Mouse (Mus musculus) hindbrain, embryonic 14.5 days (tissue): Measurements from ENCODE around the gene Trappc2l. TPM values are rescaled to one million over a fixed set of nuclear protein-coding genes. Genes with fewer than 3 reads are reported as not detected.
"Not testable (repeated sequence)": the region's sequence is repeated elsewhere in the genome, so short reads cannot be mapped to it uniquely, and the experiment has no call there.

ENCODE experiments used
- ATAC-seq: fragments of 200-750 bp; cut with Nextera tagmentation; 2 replicates; pipeline ENCODE4 v1.8.0; 2017; ENCODE audit warnings: moderate number of reproducible peaks, mild to moderate bottlenecking, moderate TSS enrichment, moderate library complexity; ENCODE audit not compliant: low FRiP score
- DNase-seq: peaks from one replicate; pipeline ENCODE4 v3.0.0-alpha.2; 2015; ENCODE audit warnings: low spot score
- H3K27ac ChIP-seq: fragments of 300-500 bp; sonication (generic); 2 replicates; pipeline ENCODE4 v1.5.1; 2014; ENCODE audit warnings: mild to moderate bottlenecking, moderate library complexity
- H3K27me3 ChIP-seq: fragments of 300-500 bp; sonication (generic); 2 replicates; pipeline ENCODE4 v1.6.1; 2014; ENCODE audit warnings: mild to moderate bottlenecking, low read length, mixed read lengths; ENCODE audit not compliant: control insufficient read depth, insufficient read depth
- H3K36me3 ChIP-seq: fragments of 300-500 bp; sonication (generic); replicated peaks from 2 replicates; pipeline ENCODE4 v1.6.1; 2014; ENCODE audit not compliant: control insufficient read depth, insufficient read depth
- H3K4me1 ChIP-seq: fragments of 300-500 bp; sonication (generic); replicated peaks from 2 replicates; pipeline ENCODE4 v1.6.1; 2014; ENCODE audit warnings: antibody characterized with exemption, low read length, mixed read lengths; ENCODE audit not compliant: control insufficient read depth, insufficient read depth
- H3K4me2 ChIP-seq: fragments of 300-500 bp; sonication (generic); replicated peaks from 2 replicates; pipeline ENCODE4 v1.6.1; 2014; ENCODE audit warnings: mild to moderate bottlenecking, moderate library complexity
- H3K4me3 ChIP-seq: fragments of 300-500 bp; sonication (generic); replicated peaks from 2 replicates; pipeline ENCODE4 v1.5.1; 2014; ENCODE audit warnings: mild to moderate bottlenecking, low read length
- H3K9ac ChIP-seq: fragments of 300-500 bp; sonication (generic); 2 replicates; pipeline ENCODE4 v1.6.1; 2014
- H3K9me3 ChIP-seq: fragments of 300-500 bp; sonication (generic); 2 replicates; pipeline ENCODE4 v1.6.1; 2016; ENCODE audit warnings: low read length; ENCODE audit not compliant: control insufficient read depth
- WGBS: fragments of 180-500 bp; shearing (Covaris S2); extraction: QIAGEN DNeasy Blood & Tissue Kit; methylation state at CpG from one replicate; pipeline ENCODE4 v1.1.7; 2014; 5-methylcytosine and 5-hydroxymethylcytosine counted together
- polyA plus RNA-seq: library from polyadenylated mRNA; unstranded; fragments of >200 nt; fragmentation: Nextera tagmentation; extraction: Ambion mirVana; gene quantifications from 2 replicates; pipeline ENCODE4 v1.2.1, GENCODE M21; 2014

The Trappc2l gene
- polyA plus RNA-seq, 1 experiment from 2014 or later = 130 TPM

DNA sequence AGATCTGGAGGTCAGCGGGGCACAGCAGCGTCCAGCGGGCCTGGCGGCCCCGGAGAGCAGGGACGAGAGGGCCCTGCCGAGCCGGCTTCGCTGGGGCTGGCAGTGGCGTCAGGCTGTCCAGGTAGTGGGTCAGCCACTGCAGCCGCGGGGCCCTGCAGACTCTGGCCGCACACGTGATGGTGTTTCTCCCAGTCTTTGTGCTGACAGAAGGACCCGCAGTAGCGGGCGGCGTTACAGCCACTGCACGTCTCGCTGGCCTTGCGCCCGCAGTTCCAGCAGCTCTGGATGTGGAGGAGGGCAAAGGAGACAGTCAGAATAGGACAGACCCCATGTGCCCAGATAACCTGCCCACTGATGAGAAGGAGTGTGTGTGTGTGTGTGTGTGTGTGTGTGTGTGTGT, 19.3 kb downstream of the Trappc2l start:
- H3K4me1 ChIP-seq = no peaks in the 10 kb centered on the region
- no peaks in the 10 kb centered on the region for H3K9me3 ChIP-seq
- peaks cover 74% of the 10 kb centered on the region for H3K36me3 ChIP-seq
- H3K4me2 ChIP-seq = no peak overlapping the region
- H3K27ac ChIP-seq = no peak overlapping the region
- DNase-seq = no peak
- no peak overlapping the region for H3K4me3 ChIP-seq
- H3K27me3 ChIP-seq = no peaks in the 10 kb centered on the region
- no peak overlapping the region for H3K9ac ChIP-seq
- WGBS = 63% methylated on average over 22 of the region's 22 CpGs
- no peak for ATAC-seq

DNA sequence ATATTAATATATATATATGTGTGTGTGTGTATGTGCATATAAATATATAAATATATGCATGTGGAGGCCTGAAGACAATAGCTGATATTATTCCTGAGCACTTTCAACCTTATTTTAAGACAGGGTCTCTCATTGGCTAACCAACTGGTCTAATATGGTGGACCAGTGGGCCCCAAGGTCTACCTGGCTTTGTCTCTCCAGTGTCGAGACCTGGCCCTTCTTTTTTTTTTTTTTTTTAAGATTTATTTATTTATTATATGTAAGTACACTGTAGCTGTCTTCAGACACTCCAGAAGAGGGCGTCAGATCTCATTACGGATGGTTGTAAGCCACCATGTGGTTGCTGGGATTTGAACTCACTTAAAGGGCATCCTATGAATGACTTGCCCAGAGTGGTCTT, 20.7 kb downstream of the Trappc2l start:
- not testable (repeated sequence) for H3K4me3 ChIP-seq, H3K4me1 ChIP-seq, DNase-seq, H3K27me3 ChIP-seq, H3K9ac ChIP-seq, H3K4me2 ChIP-seq, H3K27ac ChIP-seq, H3K9me3 ChIP-seq, ATAC-seq
- WGBS = 67% methylated on average over 3 of the region's 3 CpGs
- H3K36me3 ChIP-seq = peaks cover 87% of the 10 kb centered on the region

DNA sequence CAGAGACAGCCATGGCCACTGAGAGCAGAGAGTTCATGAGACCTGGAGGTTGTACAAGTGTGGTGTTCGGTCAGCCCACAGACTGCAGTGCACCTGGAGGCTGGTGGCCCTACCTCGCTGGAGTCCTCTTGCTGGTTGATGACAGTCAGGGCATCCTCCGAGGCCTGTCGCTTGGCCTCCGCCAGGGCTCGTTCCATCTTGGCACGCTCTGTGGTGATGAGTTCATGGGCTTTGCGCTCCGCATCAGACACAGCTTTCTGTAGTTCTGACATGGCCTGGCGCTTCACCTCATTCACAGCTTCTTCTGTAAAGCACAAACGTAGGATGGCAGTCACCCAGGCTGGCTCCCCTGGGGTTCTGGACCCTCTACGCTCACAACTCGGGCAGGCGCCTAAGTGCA, 21.8 kb downstream of the Trappc2l start:
- Histone ChIP-seq H3K4me2 (no peak overlapping the region), H3K27me3 (no peaks in the 10 kb centered on the region), H3K36me3 (peaks cover 91% of the 10 kb centered on the region), H3K9ac (no peak overlapping the region), H3K4me1 (no peaks in the 10 kb centered on the region), H3K4me3 (no peak overlapping the region), H3K9me3 (no peaks in the 10 kb centered on the region), H3K27ac (no peak overlapping the region)
- DNase-seq (no peak), ATAC-seq (no peak)
- 92% methylated on average over 14 of the region's 14 CpGs for WGBS

DNA sequence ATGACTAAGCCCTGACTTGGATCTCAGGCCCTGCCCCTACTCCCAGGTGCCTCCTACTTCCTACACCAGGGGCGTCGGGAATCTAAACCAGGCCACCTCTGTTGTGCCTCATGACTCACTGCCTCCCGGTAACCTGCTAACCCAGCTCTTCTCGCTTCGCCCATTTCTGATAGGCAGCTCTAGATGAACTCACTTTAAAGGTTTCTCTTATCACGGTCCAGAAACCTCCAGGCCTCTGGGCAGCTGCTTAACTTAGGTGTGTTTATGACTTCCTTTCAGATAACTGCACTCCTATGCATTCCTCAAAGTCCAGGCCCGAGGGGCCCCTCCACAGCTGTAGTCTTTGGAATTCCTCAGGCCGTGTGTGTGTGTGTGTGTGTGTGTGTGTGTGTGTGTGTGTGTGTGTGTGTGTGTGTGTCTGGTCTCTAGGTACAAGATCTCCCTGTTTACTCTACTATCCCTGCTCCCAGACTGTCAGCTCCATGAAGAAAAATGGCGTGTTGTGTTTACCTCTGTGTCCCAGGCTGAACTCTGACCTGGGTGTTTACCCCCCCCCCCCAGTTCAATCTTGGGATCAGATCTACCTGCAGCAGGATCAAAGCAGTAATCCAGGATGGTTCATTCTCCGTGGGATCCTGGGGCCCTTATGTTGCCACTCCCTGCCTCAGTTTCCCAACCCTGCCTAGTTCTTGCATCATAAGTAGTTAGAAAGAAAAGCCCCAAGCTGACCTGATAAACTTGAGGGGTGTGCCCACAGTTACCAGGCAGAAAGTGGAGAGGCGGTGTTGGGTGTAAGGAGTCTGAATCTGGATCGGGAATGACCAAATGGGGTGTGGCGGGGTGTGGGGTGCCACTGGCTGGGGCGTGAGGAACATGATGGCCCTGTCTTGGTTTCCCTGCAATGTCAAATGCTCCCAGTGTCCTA, 24.7 kb downstream of the Trappc2l start:
- ATAC-seq = no peak
- DNase-seq = no peak
- H3K9me3 ChIP-seq = no peaks in the 10 kb centered on the region
- H3K4me2 ChIP-seq = no peak overlapping the region
- H3K4me3 ChIP-seq = no peak overlapping the region
- H3K27me3 ChIP-seq = no peaks in the 10 kb centered on the region
- H3K36me3 ChIP-seq = peaks cover 79% of the 10 kb centered on the region
- no peak overlapping the region for H3K27ac ChIP-seq
- H3K9ac ChIP-seq = no peak overlapping the region
- 86% methylated on average over 14 of the region's 14 CpGs for WGBS
- peaks cover 6% of the 10 kb centered on the region; the same call in 1 of the 2 replicates for H3K4me1 ChIP-seq

DNA sequence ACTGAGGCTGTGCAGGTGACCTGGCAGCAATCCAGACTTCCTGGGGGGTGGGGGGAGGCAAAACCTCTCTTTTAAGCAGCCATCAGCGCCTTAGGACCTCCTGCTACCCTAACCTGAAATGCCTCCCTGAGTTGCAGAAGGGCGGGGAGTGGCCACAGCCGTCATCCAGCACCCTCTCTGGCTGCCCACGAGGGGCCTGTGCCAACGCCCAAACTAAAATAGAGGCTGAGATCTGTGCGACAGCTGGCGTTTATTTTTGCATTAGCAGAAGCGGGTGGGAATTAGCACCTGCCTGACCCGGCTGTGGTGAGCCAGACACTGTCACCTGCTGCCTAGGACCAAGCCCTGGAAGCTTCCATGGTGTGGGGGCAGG, 25.3 kb downstream of the Trappc2l start:
- DNase-seq (no peak), ATAC-seq (no peak)
- Histone ChIP-seq H3K36me3 (peaks cover 81% of the 10 kb centered on the region), H3K27me3 (no peaks in the 10 kb centered on the region), H3K4me1 (peaks cover 6% of the 10 kb centered on the region; the same call in 1 of the 2 replicates), H3K9me3 (no peaks in the 10 kb centered on the region), H3K27ac (no peak overlapping the region), H3K4me3 (no peak overlapping the region), H3K4me2 (no peak overlapping the region), H3K9ac (no peak overlapping the region)
- 66% methylated on average over 9 of the region's 9 CpGs for WGBS

DNA sequence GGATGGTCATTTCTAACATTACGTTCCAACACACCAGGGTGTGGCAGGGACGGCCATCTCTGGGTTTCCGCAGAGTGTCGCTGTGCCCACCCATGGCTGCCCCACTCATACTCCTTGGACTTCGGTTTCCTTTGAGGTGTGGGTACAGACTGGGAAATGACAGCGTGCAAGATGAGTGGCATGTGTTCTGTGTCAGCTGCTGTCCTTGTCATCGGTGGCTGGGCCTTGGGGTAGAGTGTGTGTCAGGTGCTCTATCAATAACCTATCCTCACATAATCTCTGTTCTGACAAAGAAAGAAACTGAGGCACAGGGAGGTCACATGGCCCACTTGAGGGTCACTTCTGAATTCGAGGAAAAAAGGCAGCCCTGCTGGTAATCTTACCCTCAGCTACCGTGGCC, 25.8 kb downstream of the Trappc2l start:
- ATAC-seq = no peak
- no peak for DNase-seq
- H3K4me1 ChIP-seq = peaks cover 6% of the 10 kb centered on the region; the same call in 1 of the 2 replicates
- no peak overlapping the region for H3K27ac ChIP-seq
- no peak overlapping the region for H3K9ac ChIP-seq
- H3K27me3 ChIP-seq = no peaks in the 10 kb centered on the region
- no peak overlapping the region for H3K4me3 ChIP-seq
- H3K9me3 ChIP-seq = no peaks in the 10 kb centered on the region
- H3K4me2 ChIP-seq = no peak overlapping the region
- 94% methylated on average over 9 of the region's 9 CpGs for WGBS
- peaks cover 81% of the 10 kb centered on the region for H3K36me3 ChIP-seq

DNA sequence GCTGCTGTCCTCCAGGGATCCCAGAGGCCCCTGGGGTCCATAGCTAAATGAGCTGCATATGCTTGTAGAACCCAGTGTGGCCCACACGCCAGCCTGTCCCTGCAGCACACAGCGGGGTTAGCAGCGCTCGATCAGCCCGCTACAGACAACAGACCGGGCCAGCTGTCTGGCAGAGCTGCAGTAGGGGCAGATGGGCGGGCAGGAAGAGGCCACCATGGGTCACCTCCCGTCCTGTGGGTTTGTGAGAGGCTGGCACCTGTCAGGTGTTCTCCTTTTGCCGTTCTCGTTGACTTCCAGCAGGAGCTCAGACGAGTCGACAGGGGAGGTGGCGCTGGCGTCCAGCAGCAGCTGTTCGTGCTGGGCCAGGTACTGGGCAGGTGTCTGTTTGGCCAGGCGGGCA, 27.2 kb downstream of the Trappc2l start:
- Histone ChIP-seq H3K9me3 (no peaks in the 10 kb centered on the region), H3K4me1 (peaks cover 6% of the 10 kb centered on the region; the same call in 1 of the 2 replicates), H3K36me3 (peaks cover 79% of the 10 kb centered on the region), H3K27me3 (no peaks in the 10 kb centered on the region), H3K4me3 (no peak overlapping the region), H3K27ac (peak overlapping the region; percentile 23; the same call in 1 of the 2 replicates), H3K4me2 (no peak overlapping the region), H3K9ac (no peak overlapping the region)
- WGBS = 57% methylated on average over 16 of the region's 16 CpGs
- DNase-seq (no peak), ATAC-seq (no peak)

DNA sequence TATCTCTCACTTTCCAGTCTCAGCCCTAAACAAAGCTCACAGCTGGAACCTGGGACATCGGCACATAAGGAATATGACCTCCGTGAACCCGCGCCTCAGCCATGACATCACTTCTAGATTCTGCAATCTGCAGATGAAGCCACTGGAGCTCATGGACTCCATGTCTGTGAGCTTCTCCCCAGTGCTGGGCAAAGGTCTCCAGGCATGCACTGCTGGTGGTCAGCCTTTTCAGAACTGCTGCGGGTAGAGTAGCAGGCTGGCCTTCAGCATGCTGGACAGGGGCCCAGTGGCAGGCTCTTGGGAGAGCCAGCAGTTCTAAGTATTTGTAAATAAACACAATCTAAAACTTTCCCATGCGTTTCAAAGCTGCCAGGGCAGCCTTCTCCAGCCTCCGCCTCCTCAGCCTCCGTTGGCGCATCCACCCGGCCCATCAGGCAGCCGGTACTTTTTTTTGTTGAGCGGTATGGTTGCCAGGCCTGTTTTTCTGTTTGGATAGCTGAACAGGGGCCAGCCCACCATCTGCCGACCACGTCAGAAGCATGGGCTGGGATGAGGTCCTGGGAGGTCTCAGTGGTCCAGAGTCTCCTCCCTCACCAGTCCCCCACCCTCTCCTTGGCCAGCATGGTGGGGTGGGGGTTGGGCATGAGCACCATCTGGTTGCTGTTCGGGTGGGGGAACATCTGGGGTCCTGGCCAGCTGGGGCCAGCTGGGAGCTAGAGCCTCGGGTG, 28.2 kb downstream of the Trappc2l start:
- no peak overlapping the region for H3K4me3 ChIP-seq
- DNase-seq = peak; percentile 63
- peak; percentile 73 for ATAC-seq
- H3K27me3 ChIP-seq = no peaks in the 10 kb centered on the region
- peaks cover 72% of the 10 kb centered on the region for H3K36me3 ChIP-seq
- H3K9me3 ChIP-seq = no peaks in the 10 kb centered on the region
- no peak overlapping the region for H3K4me2 ChIP-seq
- no peak overlapping the region for H3K9ac ChIP-seq
- H3K27ac ChIP-seq = no peak overlapping the region
- H3K4me1 ChIP-seq = peaks cover 6% of the 10 kb centered on the region; the same call in 1 of the 2 replicates
- WGBS = 32% methylated on average over 16 of the region's 16 CpGs

DNA sequence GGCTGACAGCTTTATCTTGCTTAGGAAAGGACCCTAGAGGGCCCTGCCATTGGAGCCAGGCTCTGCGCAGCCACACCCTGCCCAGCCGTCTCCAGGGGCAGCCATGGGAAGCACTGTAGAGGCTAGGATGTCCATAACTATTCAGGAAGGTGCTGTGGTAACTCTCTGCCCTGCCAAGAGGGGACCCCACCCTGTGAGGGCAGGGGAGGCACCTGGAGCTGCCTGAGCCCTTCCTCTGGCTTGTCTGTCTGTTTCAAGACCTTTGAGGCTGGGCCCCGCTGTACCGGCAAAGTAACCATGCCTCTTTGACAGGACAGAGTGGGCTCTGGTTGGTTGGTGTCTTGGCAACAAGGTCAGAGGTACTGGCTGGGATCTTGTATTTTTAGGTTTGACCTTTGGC, 29.4 kb downstream of the Trappc2l start:
- H3K27me3 ChIP-seq = no peaks in the 10 kb centered on the region
- no peak overlapping the region for H3K4me3 ChIP-seq
- H3K4me1 ChIP-seq = peaks cover 6% of the 10 kb centered on the region; the same call in 1 of the 2 replicates
- H3K36me3 ChIP-seq = peaks cover 70% of the 10 kb centered on the region
- DNase-seq = no peak
- no peak overlapping the region for H3K27ac ChIP-seq
- WGBS = 89% methylated on average over 4 of the region's 4 CpGs
- H3K4me2 ChIP-seq = no peak overlapping the region
- no peak for ATAC-seq
- H3K9ac ChIP-seq = no peak overlapping the region
- no peaks in the 10 kb centered on the region for H3K9me3 ChIP-seq
